Mouse (Mus musculus): ENCODE results near the gene Megf11.

GRCm38 (mm10) chr9:64697677-64698076 is 312.3 kb downstream of the Megf11 start:
- TF ChIP-seq FLI1 (IDR thresholded peaks at IDR 0.05; ENCODE audit: low read length) (no peak), GATA1 (IDR thresholded peaks at IDR 0.05; ENCODE audit: borderline replicate concordance, low read length) (no peak)

Measured in megakaryocyte, embryonic 14.5 days (primary cell).